8 mouse cellular contexts compared by ENCODE assay signal in genomic region chr11:30158028-30158700, GRCm38 (mm10).
DNase-seq lines count a peak whose midpoint lies in the region; ATAC-seq and TF ChIP-seq lines count a peak whose summit lies in the region.

No protein-coding gene starts in this region.

- H3K27ac ChIP-seq in lung, postnatal 0 days (ENCODE audit: low read length), result peak overlapping the region; percentile 20; the same call in 1 of the 2 replicates
- H3K27ac ChIP-seq in heart, embryonic 11.5 days (ENCODE audit: low read depth, low read length), result peak overlapping the region; percentile 91

- H3K4me2 ChIP-seq in lung, postnatal 0 days (replicated peaks; ENCODE audit: low read depth, low read length), result no peak overlapping the region
- H3K4me2 ChIP-seq in heart, embryonic 11.5 days, result peak overlapping the region; percentile 45

- no peak for ATAC-seq in lung, postnatal 0 days
- peak; percentile 74 for ATAC-seq in heart, embryonic 11.5 days (replicated peaks; ENCODE audit: insufficient number of reproducible peaks, low FRiP score, low TSS enrichment)
- peak; percentile 62 for ATAC-seq in megakaryocyte progenitor cell, adult 5-6 weeks (replicated peaks; ENCODE audit: poor library complexity)

- no peak for TF ChIP-seq CTCF in lung, postnatal 0 days (IDR thresholded peaks at IDR 0.05)

- peak; percentile 51; the same call in 1 of the 2 replicates for TF ChIP-seq EP300 in lung, postnatal 0 days (IDR thresholded peaks at IDR 0.05)

- intact Hi-C loops in left cerebral cortex, postnatal 25 days (cut with DNase I), result no loop called here
- intact Hi-C loops in left cerebral cortex, postnatal 10 days (cut with DNase I), result loop anchor here (5.0 to 10.0 kb wide), 2 partner anchors 107 to 499 kb away; partner anchors contain the start of gene Sptbn1

- DNase-seq in lung, postnatal 0 days (ENCODE audit: low spot score), result no peak
- no peak for DNase-seq in lung, postnatal 36 days
- peak; percentile 89 for DNase-seq in cerebellum, adult 11-12 months
- no peak for DNase-seq in left cerebral cortex, postnatal 25 days (ENCODE audit: low spot score in 2 of 2)
- no peak for DNase-seq in left cerebral cortex, postnatal 10 days (ENCODE audit: extremely low spot score in 1 of 2, low spot score in 2 of 2)
- DNase-seq in kidney, postnatal 10 days, result no peak

- no peaks in the 10 kb centered on the region for H3K9me3 ChIP-seq in lung, postnatal 0 days (ENCODE audit: low read length)
- no peaks in the 10 kb centered on the region for H3K9me3 ChIP-seq in heart, embryonic 11.5 days (replicated peaks; ENCODE audit: control insufficient read depth, low read length)

- H3K27me3 ChIP-seq in lung, postnatal 0 days (replicated peaks; ENCODE audit: insufficient read depth, low read length), result no peaks in the 10 kb centered on the region
- no peaks in the 10 kb centered on the region for H3K27me3 ChIP-seq in heart, embryonic 11.5 days (ENCODE audit: control insufficient read depth, insufficient read depth, low read length)

- WGBS in lung, postnatal 0 days, result 40% methylated on average over 8 of the region's 8 CpGs
- WGBS in heart, embryonic 11.5 days (ENCODE audit: insufficient replicate concordance), result 21% methylated on average over 8 of the region's 8 CpGs

- peaks cover 27% of the 10 kb centered on the region; the same call in 1 of the 2 replicates for H3K36me3 ChIP-seq in lung, postnatal 0 days (ENCODE audit: insufficient read depth, low read length)
- peaks cover 12% of the 10 kb centered on the region for H3K36me3 ChIP-seq in heart, embryonic 11.5 days (ENCODE audit: control insufficient read depth, insufficient read depth, low read length)

- peaks cover 19% of the 10 kb centered on the region for H3K4me1 ChIP-seq in lung, postnatal 0 days (ENCODE audit: insufficient read depth, low read depth, low read length)
- peaks cover 79% of the 10 kb centered on the region for H3K4me1 ChIP-seq in heart, embryonic 11.5 days (ENCODE audit: control insufficient read depth, insufficient read depth, low read length)

- H3K4me3 ChIP-seq in lung, postnatal 0 days (ENCODE audit: low read depth, low read length), result no peak overlapping the region
- no peak overlapping the region for H3K4me3 ChIP-seq in heart, embryonic 11.5 days (ENCODE audit: low read depth, low read length)

- H3K9ac ChIP-seq in lung, postnatal 0 days (replicated peaks; ENCODE audit: low read depth), result no peak overlapping the region
- peak overlapping the region; percentile 43 for H3K9ac ChIP-seq in heart, embryonic 11.5 days (ENCODE audit: low read depth, low read length)
